Mouse (Mus musculus) MEL (cell line): ENCODE measurements around the gene Cd209f. TPM values are rescaled to one million over a fixed set of nuclear protein-coding genes. Genes with fewer than 3 reads are reported as not detected.
"Not testable (repeated sequence)": the region's sequence is repeated elsewhere in the genome, so short reads cannot be mapped to it uniquely, and the experiment has no call there.

Source experiments
- DNase-seq: peaks from one replicate; pipeline ENCODE4 v3.0.0; 2011; ENCODE audit warnings: low read depth, low spot score
- H3K27ac ChIP-seq: 2 replicates; pipeline ENCODE4 v1.5.1; 2012; ENCODE audit warnings: low read depth, mild to moderate bottlenecking, control low read depth, low read length, moderate library complexity; ENCODE audit not compliant: control insufficient read depth
- H3K27me3 ChIP-seq, 2 experiments: fragments of 150-350 bp in 1 of 2; sonication (generic) in 1 of 2; 2 replicates each; pipeline ENCODE4 v1.6.1; 2012; ENCODE audit warnings: low read length in 2 of 2, mild to moderate bottlenecking in 2 of 2, improper control_type of control experiment in 1 of 2, moderate library complexity in 1 of 2; ENCODE audit not compliant: insufficient read depth in 2 of 2, control insufficient read depth in 1 of 2
- H3K36me3 ChIP-seq, 2 experiments: 2 replicates each; pipeline ENCODE4 v1.6.1; 2012 to 2014; ENCODE audit warnings: low read length in 2 of 2, improper control_type of control experiment in 1 of 2, inconsistent platforms in 1 of 2, mild to moderate bottlenecking in 1 of 2; ENCODE audit not compliant: insufficient read depth in 2 of 2, control insufficient read depth in 1 of 2
- H3K4me1 ChIP-seq, 2 experiments: fragments of 150-350 bp in 1 of 2; sonication (generic) in 1 of 2; 2 replicates each; pipeline ENCODE4 v1.6.1; 2012; ENCODE audit warnings: low read length in 2 of 2, improper control_type of control experiment in 1 of 2, mild to moderate bottlenecking in 1 of 2; ENCODE audit not compliant: insufficient read depth in 2 of 2, control insufficient read depth in 1 of 2
- H3K4me3 ChIP-seq, 2 experiments: fragments of 150-350 bp in 1 of 2; sonication (generic) in 1 of 2; 2 replicates each; pipeline ENCODE4 v1.5.1; 2012; ENCODE audit warnings: low read depth in 2 of 2, low read length in 2 of 2, mild to moderate bottlenecking in 2 of 2, moderate library complexity in 2 of 2, control low read depth in 1 of 2, improper control_type of control experiment in 1 of 2; ENCODE audit not compliant: control insufficient read depth in 1 of 2, insufficient read depth in 1 of 2
- H3K79me2 ChIP-seq: 2 replicates; pipeline ENCODE4 v1.6.1; 2012; ENCODE audit warnings: mild to moderate bottlenecking, low read length, moderate library complexity; ENCODE audit not compliant: control insufficient read depth, poor library complexity, insufficient read depth
- H3K9ac ChIP-seq: 2 replicates; pipeline ENCODE4 v1.6.1; 2012; ENCODE audit warnings: low read depth, mild to moderate bottlenecking, control low read depth, low read length, moderate library complexity; ENCODE audit not compliant: control insufficient read depth, poor library complexity, severe bottlenecking
- H3K9me3 ChIP-seq: fragments of 150-350 bp; sonication (generic); replicated peaks from 2 replicates; pipeline ENCODE4 v1.6.1; 2012; ENCODE audit warnings: mild to moderate bottlenecking, low read length, improper control_type of control experiment, moderate library complexity; ENCODE audit not compliant: insufficient read depth
- polyA plus RNA-seq, 2 experiments: library from polyadenylated mRNA; stranded (reverse) in 1 of 2; unstranded in 1 of 2; fragments of >175 nt in 1 of 2; fragments of >200 nt in 1 of 2; gene quantifications; 2 replicates each; pipeline versions ENCODE4 v1.2.1 to v1.2.4; 2012; ENCODE audit warnings: low replicate concordance in 2 of 2, low read depth in 1 of 2; ENCODE audit not compliant: insufficient read length in 2 of 2, insufficient read depth in 1 of 2, missing spikeins in 1 of 2
- total RNA-seq: library from RNA; depleted of rRNA; stranded (reverse); fragments of 300-350 nt; gene quantifications from 2 replicates; pipeline ENCODE4 v1.2.3, GENCODE M21; 2012; rRNA removed

The Cd209f gene
- total and polyA plus RNA-seq, 3 experiments: not detected

GRCm38 (mm10) chr8:4087180-4087722 is 18.4 kb downstream of the Cd209f start:
- H3K27me3 ChIP-seq, H3K79me2 ChIP-seq, H3K9me3 ChIP-seq, H3K4me1 ChIP-seq, H3K36me3 ChIP-seq: not testable (repeated sequence)
- peak; percentile 21 for DNase-seq
- H3K27ac ChIP-seq: peak overlapping the region; percentile 60; the same call in 1 of the 2 replicates
- H3K4me3 ChIP-seq: peak overlapping the region; percentile 37 to 68; a peak in 3 of 4 replicates
- peak overlapping the region; percentile 61 for H3K9ac ChIP-seq

Other genes starting within 250 kb of the Cd209f start
- not detected in 2 replicates for gene Cd209d, start 227.3 kb downstream of the Cd209f start, total RNA-seq
- not detected for gene Cd209d, start 227.3 kb downstream of the Cd209f start, polyA plus RNA-seq
- gene Cd209b, start 179.0 kb downstream of the Cd209f start, total RNA-seq: not detected in 2 replicates
- not detected for gene Cd209b, start 179.0 kb downstream of the Cd209f start, polyA plus RNA-seq
- gene Cd209c, start 151.1 kb downstream of the Cd209f start, total RNA-seq: 0.39 and 0.50 TPM in 2 replicates
- under 1 TPM in 1 of 2 experiments, not detected in 1; 0.36 TPM for gene Cd209c, start 151.1 kb downstream of the Cd209f start, polyA plus RNA-seq
- gene Cd209g, start 28.3 kb upstream of the Cd209f start, total RNA-seq: not detected in 2 replicates
- gene Cd209g, start 28.3 kb upstream of the Cd209f start, polyA plus RNA-seq: not detected
- gene Evi5l, start 60.7 kb upstream of the Cd209f start, total RNA-seq: 3.2 and 4.5 TPM in 2 replicates
- gene Evi5l, start 60.7 kb upstream of the Cd209f start, polyA plus RNA-seq: 10 to 100 TPM in 1 of 2 experiments, not detected in 1; 10.8 TPM
- gene Prr36, start 111.6 kb upstream of the Cd209f start, total RNA-seq: 0.03 and 0.08 TPM in 2 replicates
- gene Prr36, start 111.6 kb upstream of the Cd209f start, polyA plus RNA-seq: under 1 TPM in 1 of 2 experiments, not detected in 1; 0.58 TPM
- gene Lrrc8e, start 121.0 kb upstream of the Cd209f start, total RNA-seq: 0.35 and 0.49 TPM in 2 replicates
- gene Lrrc8e, start 121.0 kb upstream of the Cd209f start, polyA plus RNA-seq: under 1 TPM in 1 of 2 experiments, not detected in 1; 0.36 TPM
- 25.8 and 26.3 TPM in 2 replicates for gene Map2k7, start 132.9 kb upstream of the Cd209f start, total RNA-seq
- gene Map2k7, start 132.9 kb upstream of the Cd209f start, polyA plus RNA-seq: 100 to 1,000 TPM in 1 of 2 experiments, not detected in 1; 115 TPM
- not detected in 2 replicates for gene Gm49320, start 133.0 kb upstream of the Cd209f start, total RNA-seq
- gene Gm49320, start 133.0 kb upstream of the Cd209f start, polyA plus RNA-seq: 1 to 10 TPM in 1 of 2 experiments, not detected in 1; 2.0 TPM
- gene Tgfbr3l, start 142.4 kb upstream of the Cd209f start, total RNA-seq: 2.2 TPM in 2 replicates
- 10 to 100 TPM in 1 of 2 experiments, not detected in 1; 14.2 TPM for gene Tgfbr3l, start 142.4 kb upstream of the Cd209f start, polyA plus RNA-seq
- gene Snapc2, start 147.2 kb upstream of the Cd209f start, total RNA-seq: 23.9 and 24.2 TPM in 2 replicates
- 10 to 100 TPM in 1 of 2 experiments, not detected in 1; 46.2 TPM for gene Snapc2, start 147.2 kb upstream of the Cd209f start, polyA plus RNA-seq
- 0.26 and 0.58 TPM in 2 replicates for gene Ctxn1, start 153.4 kb upstream of the Cd209f start, total RNA-seq
- 1 to 10 TPM in 1 of 2 experiments, not detected in 1; 5.6 TPM for gene Ctxn1, start 153.4 kb upstream of the Cd209f start, polyA plus RNA-seq
- gene Timm44, start 170.1 kb upstream of the Cd209f start, total RNA-seq: 147 and 174 TPM in 2 replicates
- gene Timm44, start 170.1 kb upstream of the Cd209f start, polyA plus RNA-seq: 100 to 1,000 TPM in 1 of 2 experiments, not detected in 1; 199 TPM
- gene Ccl25, start 219.4 kb upstream of the Cd209f start, total RNA-seq: 25.0 and 32.2 TPM in 2 replicates
- gene Ccl25, start 219.4 kb upstream of the Cd209f start, polyA plus RNA-seq: 10 to 100 TPM in 1 of 2 experiments, not detected in 1; 33.8 TPM
- gene Elavl1, start 219.6 kb upstream of the Cd209f start, total RNA-seq: 64.2 and 76.9 TPM in 2 replicates
- 10 to 100 TPM in 1 of 2 experiments, not detected in 1; 77.4 TPM for gene Elavl1, start 219.6 kb upstream of the Cd209f start, polyA plus RNA-seq